Comparison of ENCODE assay signal across 12 mouse cellular contexts in genomic region chr9:62469143-62469542, GRCm38 (mm10).
DNase-seq lines count a peak whose midpoint lies in the region; ATAC-seq and TF ChIP-seq lines count a peak whose summit lies in the region.
"Had no signal": no experiment of that assay in that cellular context is flagged by ENCODE, and none has a peak within 500 bp of the region (broad histone marks: within the 10 kb centered on the region; RNA-seq: fewer than 3 reads in every experiment).

No protein-coding gene starts in this region.

- TF ChIP-seq CTCF in cerebellum, adult 2 months (IDR thresholded peaks at IDR 0.05; ENCODE audit: borderline replicate concordance, insufficient read depth, low read depth, low read length), result no peak

- H3K27ac ChIP-seq in cerebellum, adult 2 months (ENCODE audit: insufficient read depth, low read length), result peak overlapping the region; percentile 96
- H3K27ac ChIP-seq in forebrain, embryonic 11.5 days (ENCODE audit: low read depth, low read length), result peak overlapping the region; percentile 13; the same call in 1 of the 2 replicates
- H3K27ac ChIP-seq in midbrain, embryonic 13.5 days, result peak overlapping the region; percentile 11
- no peak overlapping the region for H3K27ac ChIP-seq in intestine, embryonic 15.5 days
- H3K27ac ChIP-seq in intestine, embryonic 16.5 days (ENCODE audit: low read length), result no peak overlapping the region

- no peaks in the 10 kb centered on the region for H3K9me3 ChIP-seq in forebrain, embryonic 11.5 days (ENCODE audit: control insufficient read depth, low read length)
- no peaks in the 10 kb centered on the region for H3K9me3 ChIP-seq in midbrain, embryonic 13.5 days
- H3K9me3 ChIP-seq in intestine, embryonic 15.5 days, result no peaks in the 10 kb centered on the region
- H3K9me3 ChIP-seq in intestine, embryonic 16.5 days (ENCODE audit: control insufficient read depth, low read length), result no peaks in the 10 kb centered on the region
- H3K9me3 ChIP-seq: G1E had no signal

- no peaks in the 10 kb centered on the region for H3K27me3 ChIP-seq in cerebellum, adult 2 months (ENCODE audit: control insufficient read depth, insufficient read depth, low read length)
- no peaks in the 10 kb centered on the region for H3K27me3 ChIP-seq in forebrain, embryonic 11.5 days (ENCODE audit: control insufficient read depth, insufficient read depth, low read length)
- no peaks in the 10 kb centered on the region for H3K27me3 ChIP-seq in midbrain, embryonic 13.5 days
- no peaks in the 10 kb centered on the region for H3K27me3 ChIP-seq in intestine, embryonic 15.5 days (replicated peaks)
- no peaks in the 10 kb centered on the region for H3K27me3 ChIP-seq in intestine, embryonic 16.5 days (replicated peaks; ENCODE audit: control insufficient read depth, insufficient read depth, low read length)

- no peaks in the 10 kb centered on the region for H3K36me3 ChIP-seq in forebrain, embryonic 11.5 days (ENCODE audit: control insufficient read depth, insufficient read depth, low read length)
- no peaks in the 10 kb centered on the region for H3K36me3 ChIP-seq in midbrain, embryonic 13.5 days
- no peaks in the 10 kb centered on the region for H3K36me3 ChIP-seq in intestine, embryonic 15.5 days
- no peaks in the 10 kb centered on the region for H3K36me3 ChIP-seq in intestine, embryonic 16.5 days (ENCODE audit: control insufficient read depth, insufficient read depth, low read length)
- H3K36me3 ChIP-seq: G1E had no signal

- H3K9ac ChIP-seq in forebrain, embryonic 11.5 days (ENCODE audit: low read length), result no peak overlapping the region
- H3K9ac ChIP-seq in midbrain, embryonic 13.5 days (replicated peaks), result no peak overlapping the region; the same call in 1 of the 2 replicates
- no peak overlapping the region for H3K9ac ChIP-seq in intestine, embryonic 15.5 days
- no peak overlapping the region for H3K9ac ChIP-seq in intestine, embryonic 16.5 days (ENCODE audit: low read depth, low read length)

- peak overlapping the region; percentile 2; the same call in 1 of the 2 replicates for H3K4me2 ChIP-seq in forebrain, embryonic 11.5 days (ENCODE audit: low read depth, low read length, severe bottlenecking)
- H3K4me2 ChIP-seq in midbrain, embryonic 13.5 days (replicated peaks), result no peak overlapping the region
- no peak overlapping the region for H3K4me2 ChIP-seq in intestine, embryonic 15.5 days (replicated peaks)
- no peak overlapping the region for H3K4me2 ChIP-seq in intestine, embryonic 16.5 days (ENCODE audit: low read depth, low read length)

- H3K4me1 ChIP-seq in cerebellum, adult 2 months (ENCODE audit: control insufficient read depth, insufficient read depth, low read length), result peaks cover 81% of the 10 kb centered on the region
- peaks cover 7% of the 10 kb centered on the region; the same call in 1 of the 2 replicates for H3K4me1 ChIP-seq in forebrain, embryonic 11.5 days (replicated peaks; ENCODE audit: control insufficient read depth, insufficient read depth, low read length)
- H3K4me1 ChIP-seq in midbrain, embryonic 13.5 days (replicated peaks), result peaks cover 32% of the 10 kb centered on the region
- no peaks in the 10 kb centered on the region for H3K4me1 ChIP-seq in intestine, embryonic 15.5 days (replicated peaks)
- no peaks in the 10 kb centered on the region for H3K4me1 ChIP-seq in intestine, embryonic 16.5 days (ENCODE audit: control insufficient read depth, insufficient read depth, low read length)

- peak; percentile 40 for DNase-seq in MN1 (ENCODE audit: low spot score)
- peak; percentile 91 to 99 for DNase-seq in cerebellum, adult 2 months
- peak; percentile 78 for DNase-seq in forebrain, embryonic 11.5 days (ENCODE audit: low spot score)
- DNase-seq in layer of hippocampus, postnatal 25 days (ENCODE audit: extremely low spot score in 1 of 2, low spot score in 1 of 2), result no peak
- DNase-seq in gastrocnemius, postnatal 25 days, result no peak
- DNase-seq: gastrocnemius, postnatal 10 days; right cerebral cortex, adult 18-20 months; thymus, adult 18-20 months had no signal

- peak overlapping the region; percentile 14 for H3K4me3 ChIP-seq in cerebellum, adult 2 months (replicated peaks; ENCODE audit: insufficient read depth, low read depth, low read length)
- H3K4me3 ChIP-seq in forebrain, embryonic 11.5 days (ENCODE audit: low read depth, low read length), result no peak overlapping the region
- H3K4me3 ChIP-seq in midbrain, embryonic 13.5 days (replicated peaks), result no peak overlapping the region
- no peak overlapping the region for H3K4me3 ChIP-seq in intestine, embryonic 15.5 days (replicated peaks)
- no peak overlapping the region for H3K4me3 ChIP-seq in intestine, embryonic 16.5 days (ENCODE audit: low read length)

- 6% methylated on average over 13 of the region's 13 CpGs for WGBS in cerebellum, adult 2 months
- WGBS in forebrain, embryonic 11.5 days, result 20% methylated on average over 13 of the region's 13 CpGs
- WGBS in midbrain, embryonic 13.5 days, result 20% methylated on average over 13 of the region's 13 CpGs
- 70% methylated on average over 13 of the region's 13 CpGs for WGBS in intestine, embryonic 15.5 days
- 64% methylated on average over 13 of the region's 13 CpGs for WGBS in intestine, embryonic 16.5 days

- TF ChIP-seq POLR2A in cerebellum, adult 2 months (IDR thresholded peaks at IDR 0.05; ENCODE audit: borderline replicate concordance, insufficient read depth, low read length), result peak; percentile 50; the same call in 1 of the 2 replicates

- ATAC-seq in forebrain, embryonic 11.5 days (replicated peaks; ENCODE audit: low FRiP score), result peak; percentile 80
- peak; percentile 38 for ATAC-seq in midbrain, embryonic 13.5 days
- ATAC-seq in intestine, embryonic 15.5 days, result no peak
- no peak for ATAC-seq in intestine, embryonic 16.5 days

Comparison
In these comparisons a context has a peak if more than half of its experiments do, and no peak if none do; other contexts are left out.
1. DNase-seq: peak in MN1 (single experiment), cerebellum, adult 2 months (2 of 2) and forebrain, embryonic 11.5 days (single experiment); none in layer of hippocampus, postnatal 25 days (0 of 2) and gastrocnemius, postnatal 25 days (single experiment).
2. H3K27ac ChIP-seq: peak in cerebellum, adult 2 months (single experiment), forebrain, embryonic 11.5 days (single experiment) and midbrain, embryonic 13.5 days (single experiment); none in intestine, embryonic 15.5 days (single experiment) and intestine, embryonic 16.5 days (single experiment).
3. ATAC-seq: peak in forebrain, embryonic 11.5 days (single experiment) and midbrain, embryonic 13.5 days (single experiment); none in intestine, embryonic 15.5 days (single experiment) and intestine, embryonic 16.5 days (single experiment).